Mouse (Mus musculus) forebrain, embryonic 13.5 days (tissue): ENCODE results near the gene Gm7247. TPM values are rescaled to one million over a fixed set of nuclear protein-coding genes. Genes with fewer than 3 reads are reported as not detected.
"Not testable (repeated sequence)": the region's sequence is repeated elsewhere in the genome, so short reads cannot be mapped to it uniquely, and the experiment has no call there.

Experiments
- ATAC-seq: fragments of 200-750 bp; cut with Nextera tagmentation; 2 replicates; pipeline ENCODE4 v1.8.0; 2017
- H3K27ac ChIP-seq: fragments of 300-500 bp; sonication (generic); 2 replicates; pipeline ENCODE4 v1.5.1; 2015; ENCODE audit warnings: inconsistent platforms, mild to moderate bottlenecking, moderate library complexity
- H3K27me3 ChIP-seq: fragments of 300-500 bp; sonication (generic); 2 replicates; pipeline ENCODE4 v1.6.1; 2015; ENCODE audit warnings: mild to moderate bottlenecking, inconsistent platforms
- H3K36me3 ChIP-seq: fragments of 300-500 bp; sonication (generic); 2 replicates; pipeline ENCODE4 v1.6.1; 2015; ENCODE audit warnings: mild to moderate bottlenecking, inconsistent platforms; ENCODE audit not compliant: poor library complexity, severe bottlenecking
- H3K4me1 ChIP-seq: fragments of 300-500 bp; sonication (generic); 2 replicates; pipeline ENCODE4 v1.6.1; 2015; ENCODE audit warnings: inconsistent platforms
- H3K4me2 ChIP-seq: fragments of 300-500 bp; sonication (generic); 2 replicates; pipeline ENCODE4 v1.6.1; 2015; ENCODE audit warnings: inconsistent platforms, mild to moderate bottlenecking, moderate library complexity
- H3K4me3 ChIP-seq: fragments of 300-500 bp; sonication (generic); 2 replicates; pipeline ENCODE4 v1.5.1; 2015; ENCODE audit warnings: mild to moderate bottlenecking, inconsistent platforms
- H3K9ac ChIP-seq: fragments of 300-500 bp; sonication (generic); 2 replicates; pipeline ENCODE4 v1.6.1; 2015; ENCODE audit warnings: mild to moderate bottlenecking, inconsistent platforms
- H3K9me3 ChIP-seq: fragments of 300-500 bp; sonication (generic); replicated peaks from 2 replicates; pipeline ENCODE4 v1.6.1; 2016; ENCODE audit warnings: inconsistent platforms
- WGBS: fragments of 180-500 bp; shearing (Covaris S2); methylation state at CpG from one replicate; pipeline ENCODE4 v1.1.7; 2015; 5-methylcytosine and 5-hydroxymethylcytosine counted together
- polyA plus RNA-seq: library from polyadenylated mRNA; unstranded; fragments of >200 nt; fragmentation: Nextera tagmentation; extraction: Ambion mirVana; gene quantifications from 2 replicates; pipeline ENCODE4 v1.2.1, GENCODE M21; 2015

Gene Gm7247
- polyA plus RNA-seq, 1 experiment from 2014 or later = not detected

GRCm38 (mm10) chr14:51499707-51500275 lies 138.2 kb downstream of the Gm7247 start:
- no peaks in the 10 kb centered on the region for H3K9me3 ChIP-seq
- no peak overlapping the region for H3K4me3 ChIP-seq
- WGBS = 87% methylated on average over 2 of the region's 2 CpGs
- no peaks in the 10 kb centered on the region for H3K27me3 ChIP-seq
- H3K27ac ChIP-seq = no peak overlapping the region
- ATAC-seq = no peak
- no peaks in the 10 kb centered on the region for H3K36me3 ChIP-seq
- H3K4me2 ChIP-seq = no peak overlapping the region
- H3K9ac ChIP-seq = no peak overlapping the region
- H3K4me1 ChIP-seq = no peaks in the 10 kb centered on the region

- WGBS = 90% methylated on average over 4 of the region's 4 CpGs
- no peak overlapping the region for H3K4me2 ChIP-seq
- no peaks in the 10 kb centered on the region for H3K36me3 ChIP-seq
- H3K9me3 ChIP-seq = no peaks in the 10 kb centered on the region
- no peak for ATAC-seq
- H3K9ac ChIP-seq = no peak overlapping the region
- H3K27ac ChIP-seq = no peak overlapping the region
- H3K4me3 ChIP-seq = no peak overlapping the region
- no peaks in the 10 kb centered on the region for H3K4me1 ChIP-seq
- H3K27me3 ChIP-seq = no peaks in the 10 kb centered on the region
Observed at GRCm38 (mm10) chr14:51500461-51500860, 138.9 kb downstream of the Gm7247 start.

DNA sequence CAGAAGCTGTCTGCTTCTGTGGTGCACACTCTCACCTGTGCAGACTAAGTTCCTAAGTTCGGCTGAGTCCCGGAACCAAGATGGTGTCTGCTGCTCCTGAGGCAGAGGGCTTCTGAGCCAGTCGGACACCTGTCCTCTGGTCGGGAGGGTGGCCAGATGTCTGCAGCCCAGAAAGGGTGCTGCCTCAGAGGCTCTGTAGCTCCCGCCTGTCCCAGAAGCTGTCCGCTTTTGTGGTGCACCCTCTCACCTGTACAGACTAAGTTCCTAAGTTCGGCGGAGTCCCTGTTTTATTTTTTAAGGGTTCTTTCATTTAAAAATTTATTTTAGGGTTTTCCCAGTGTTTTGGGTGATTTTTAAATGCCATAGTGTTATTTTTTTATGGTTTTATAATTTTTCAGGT lies 145.9 kb downstream of the Gm7247 start:
- no peak overlapping the region for H3K9ac ChIP-seq
- H3K27me3 ChIP-seq = no peaks in the 10 kb centered on the region
- no peak overlapping the region for H3K4me3 ChIP-seq
- H3K36me3 ChIP-seq = no peaks in the 10 kb centered on the region
- H3K27ac ChIP-seq = no peak overlapping the region
- no peak for ATAC-seq
- H3K4me2 ChIP-seq = no peak overlapping the region
- WGBS = 94% methylated on average over 8 of the region's 8 CpGs
- no peaks in the 10 kb centered on the region for H3K9me3 ChIP-seq
- H3K4me1 ChIP-seq = no peaks in the 10 kb centered on the region

DNA sequence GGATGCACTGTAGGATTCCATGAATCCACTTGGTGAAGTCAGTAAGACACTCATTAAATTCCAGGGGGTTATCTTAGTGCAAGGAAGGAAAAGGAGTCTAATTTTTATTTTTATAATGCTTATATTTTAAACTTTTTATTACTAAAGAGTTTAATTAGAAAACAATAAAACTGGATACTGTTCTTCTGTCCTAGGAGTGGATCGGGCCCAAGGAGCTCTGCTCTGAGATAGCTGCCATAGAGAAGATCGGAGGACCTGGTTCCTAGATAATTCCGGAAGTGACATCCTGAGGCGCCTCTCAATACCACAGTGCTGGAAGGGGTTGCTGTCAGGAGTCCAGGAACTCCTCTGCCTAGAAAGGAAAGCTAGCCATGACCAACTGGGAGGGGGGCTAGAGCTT lies 190.9 kb downstream of the Gm7247 start, which contains the start of gene Gm5622:
Gene Gm5622 (plus strand): TSS at position 301 of the 400 bp plus-strand sequence.
- no peaks in the 10 kb centered on the region for H3K36me3 ChIP-seq
- WGBS = 91% methylated on average over 4 of the region's 4 CpGs

GRCm38 (mm10) chr14:51573963-51574362 lies 212.4 kb downstream of the Gm7247 start, which contains the start of gene Gm17175:
Gene Gm17175, minus strand, starts transcription at chr14:51574063.
- WGBS = 98% methylated on average over 2 of the region's 2 CpGs
- not testable (repeated sequence) for ATAC-seq, H3K27ac ChIP-seq, H3K4me1 ChIP-seq, H3K36me3 ChIP-seq, H3K9ac ChIP-seq, H3K27me3 ChIP-seq, H3K4me3 ChIP-seq, H3K4me2 ChIP-seq, H3K9me3 ChIP-seq

More for the DNA sequence above, 190.9 kb downstream of the Gm7247 start, which contains the start of gene Gm5622:
- H3K9me3 ChIP-seq = no peaks in the 10 kb centered on the region
- no peak within 1 kb of the TSS for H3K9ac ChIP-seq
- no peaks in the 10 kb centered on the region for H3K27me3 ChIP-seq
- no peak within 1 kb of the TSS for H3K4me3 ChIP-seq
- H3K4me1 ChIP-seq = no peaks in the 10 kb centered on the region
- no peak for ATAC-seq
- no peak within 1 kb of the TSS for H3K4me2 ChIP-seq
- no peak within 1 kb of the TSS for H3K27ac ChIP-seq

GRCm38 (mm10) chr14:51592039-51592438 lies 230.5 kb downstream of the Gm7247 start, which contains the start of gene Gm17174:
Gene Gm17174, minus strand, starts transcription at chr14:51592139.
- not testable (repeated sequence) for H3K4me3 ChIP-seq, H3K4me2 ChIP-seq, H3K27ac ChIP-seq, H3K36me3 ChIP-seq, H3K27me3 ChIP-seq, H3K4me1 ChIP-seq, H3K9ac ChIP-seq, H3K9me3 ChIP-seq, ATAC-seq
- 91% methylated on average over 4 of the region's 4 CpGs for WGBS

GRCm38 (mm10) chr14:51611210-51611609 lies 249.7 kb downstream of the Gm7247 start, which contains the start of gene Gm17078:
Gene Gm17078, minus strand, starts transcription at chr14:51611310.
- Histone ChIP-seq H3K27me3 (no peaks in the 10 kb centered on the region), H3K9me3 (no peaks in the 10 kb centered on the region), H3K9ac (no peak within 1 kb of the TSS), H3K4me1 (no peaks in the 10 kb centered on the region), H3K4me3 (no peak within 1 kb of the TSS), H3K36me3 (no peaks in the 10 kb centered on the region), H3K27ac (no peak within 1 kb of the TSS), H3K4me2 (no peak within 1 kb of the TSS)
- 85% methylated on average over 1 of the region's 1 CpGs for WGBS
- ATAC-seq = no peak

Other genes starting within 250 kb of the Gm7247 start
- not detected in 2 replicates for gene Eddm3b, start 247.3 kb upstream of the Gm7247 start, polyA plus RNA-seq
- gene Rnase6, start 237.8 kb upstream of the Gm7247 start, polyA plus RNA-seq = 0.38 TPM in 1 of 2 replicates, not detected in the other
- gene Rnase1, start 215.0 kb upstream of the Gm7247 start, polyA plus RNA-seq = 0.24 TPM in 1 of 2 replicates, not detected in the other
- not detected in 2 replicates for gene Rnase2b, start 199.5 kb upstream of the Gm7247 start, polyA plus RNA-seq
- not detected in 2 replicates for gene Ang2, start 162.6 kb upstream of the Gm7247 start, polyA plus RNA-seq
- not detected in 2 replicates for gene Ear14, start 158.4 kb upstream of the Gm7247 start, polyA plus RNA-seq
- gene Rnase2a, start 105.6 kb upstream of the Gm7247 start, polyA plus RNA-seq = not detected in 2 replicates
- not detected in 2 replicates for gene Vmn2r88, start 49.1 kb downstream of the Gm7247 start, polyA plus RNA-seq
- not detected in 2 replicates for gene Vmn2r89, start 90.1 kb downstream of the Gm7247 start, polyA plus RNA-seq
- gene Gm5622, start 191.0 kb downstream of the Gm7247 start, polyA plus RNA-seq = not detected in 2 replicates
- gene Gm17175, start 212.3 kb downstream of the Gm7247 start, polyA plus RNA-seq = not detected in 2 replicates
- gene Gm17174, start 230.4 kb downstream of the Gm7247 start, polyA plus RNA-seq = not detected in 2 replicates
- not detected in 2 replicates for gene Gm17078, start 249.6 kb downstream of the Gm7247 start, polyA plus RNA-seq